ENCODE assay signal across 9 mouse cellular contexts in genomic region chr10:128438675-128439279, GRCm38 (mm10). TPM values are rescaled to one million over a fixed set of nuclear protein-coding genes. Genes with fewer than 3 reads are reported as not detected.
DNase-seq lines count a peak whose midpoint lies in the region; ATAC-seq and TF ChIP-seq lines count a peak whose summit lies in the region.
"Had no signal": no experiment of that assay in that cellular context is flagged by ENCODE, and none has a peak within 500 bp of the region (broad histone marks: within the 10 kb centered on the region; RNA-seq: fewer than 3 reads in every experiment).

No protein-coding gene starts in this region.

- no peak for TF ChIP-seq EP300 in heart, adult 2 months (IDR thresholded peaks at IDR 0.05; ENCODE audit: insufficient read depth, low read depth, low read length)

- no peak overlapping the region for H3K9ac ChIP-seq in heart, adult 2 months (ENCODE audit: low read depth, low read length)
- H3K9ac ChIP-seq: limb, embryonic 12.5 days had no signal

- TF ChIP-seq CTCF in heart, adult 2 months (IDR thresholded peaks at IDR 0.05) = no peak

- WGBS in heart, adult 2 months = 47% methylated on average over 10 of the region's 10 CpGs
- WGBS in heart, embryonic 10.5 days = 73% methylated on average over 10 of the region's 10 CpGs

- peaks cover 8% of the 10 kb centered on the region for H3K4me1 ChIP-seq in heart, adult 2 months (ENCODE audit: control insufficient read depth, insufficient read depth, low read length)
- peaks cover 13% of the 10 kb centered on the region; the same call in 1 of the 2 replicates for H3K4me1 ChIP-seq in heart, embryonic 10.5 days
- H3K4me1 ChIP-seq: limb, embryonic 12.5 days had no signal

- intact Hi-C loops in heart, adult 2 months (cut with DNase I) = no loop called here

- ATAC-seq in hematopoietic stem cell, adult 5-6 weeks (replicated peaks in 1 of 2; ENCODE audit: insufficient read depth in 1 of 2, low FRiP score in 2 of 2, low TSS enrichment in 1 of 2, low read depth in 1 of 2, poor library complexity in 2 of 2, severe bottlenecking in 2 of 2) = peak; percentile 48 to 54; a peak in 2 of 4 replicates
- no peak for ATAC-seq in erythroblast, adult 5-6 weeks (replicated peaks; ENCODE audit: low FRiP score, poor library complexity, severe bottlenecking)

- no peaks in the 10 kb centered on the region for H3K9me3 ChIP-seq in heart, embryonic 10.5 days
- H3K9me3 ChIP-seq: limb, embryonic 12.5 days had no signal

- no peaks in the 10 kb centered on the region for H3K27me3 ChIP-seq in heart, adult 2 months (ENCODE audit: control insufficient read depth, insufficient read depth, low read length)
- no peaks in the 10 kb centered on the region for H3K27me3 ChIP-seq in heart, embryonic 10.5 days (ENCODE audit: insufficient read depth, poor library complexity, severe bottlenecking)
- H3K27me3 ChIP-seq: limb, embryonic 12.5 days had no signal

- no peaks in the 10 kb centered on the region; the same call in 1 of the 2 replicates for H3K36me3 ChIP-seq in heart, adult 2 months (ENCODE audit: control insufficient read depth, insufficient read depth, low read length)
- peaks cover 82% of the 10 kb centered on the region for H3K36me3 ChIP-seq in heart, embryonic 10.5 days

- no peak for TF ChIP-seq POLR2A in heart, adult 2 months (IDR thresholded peaks at IDR 0.05; ENCODE audit: insufficient read depth, low read depth, low read length)

- peak overlapping the region; percentile 40 for H3K27ac ChIP-seq in heart, adult 2 months
- no peak overlapping the region for H3K27ac ChIP-seq in heart, embryonic 10.5 days

- DNase-seq in heart, adult 2 months = peak; percentile 35 to 46
- DNase-seq in heart, embryonic 10.5 days (ENCODE audit: low spot score) = no peak
- peak; percentile 75 to 79 for DNase-seq in B cell, adult 2 months
- peak; percentile 69 for DNase-seq in lung, postnatal 36 days
- DNase-seq in urinary bladder, postnatal 4 days (ENCODE audit: low spot score in 2 of 2) = no peak
- no peak for DNase-seq in adrenal gland, adult 18-20 months (ENCODE audit: low spot score in 2 of 2)

- H3K4me3 ChIP-seq in heart, adult 2 months = no peak overlapping the region
- no peak overlapping the region for H3K4me3 ChIP-seq in heart, embryonic 10.5 days
- H3K4me3 ChIP-seq: limb, embryonic 12.5 days had no signal

- H3K79me2 ChIP-seq in heart, adult 2 months (replicated peaks; ENCODE audit: control insufficient read depth, insufficient read depth, low read length) = no peaks in the 10 kb centered on the region

RNA-seq across cellular contexts. Expression of gene Smarcc2, which starts 20.3 kb away (rescaled TPM):
- 10 to 100 TPM; 75.5 to 77.6 TPM for total RNA-seq in heart, adult 2 months (2021)
- 49.1 and 61.1 TPM in 2 replicates for polyA plus RNA-seq in heart, adult 2 months (2012; rRNA removed)
- 66.0 and 68.7 TPM in 2 replicates for polyA plus RNA-seq in heart, embryonic 10.5 days (2016; fragmentation: Nextera tagmentation; extraction: Ambion mirVana)
- 83.2 and 92.7 TPM in 2 replicates for total RNA-seq in hematopoietic stem cell, adult 5-6 weeks (2017)
- total RNA-seq in erythroblast, adult 5-6 weeks (2015; ENCODE audit: low replicate concordance) = 22.1 and 31.6 TPM in 2 replicates
- 29.0 and 34.7 TPM in 2 replicates for total RNA-seq in erythroblast, adult 5-6 weeks (2017; ENCODE audit: low replicate concordance)
- total RNA-seq in adrenal gland, adult 18-20 months (2021) = 100 to 1,000 TPM; 113 to 116 TPM

RNA-seq across cellular contexts. Expression of gene Rnf41, which starts 27.3 kb away (rescaled TPM):
- 10 to 100 TPM; 15.8 to 16.9 TPM for total RNA-seq in heart, adult 2 months (2021)
- polyA plus RNA-seq in heart, adult 2 months (2012; rRNA removed) = 12.5 and 17.8 TPM in 2 replicates
- polyA plus RNA-seq in heart, embryonic 10.5 days (2016; fragmentation: Nextera tagmentation; extraction: Ambion mirVana) = 31.0 and 34.3 TPM in 2 replicates
- 18.4 and 20.7 TPM in 2 replicates for total RNA-seq in hematopoietic stem cell, adult 5-6 weeks (2017)
- total RNA-seq in erythroblast, adult 5-6 weeks (2015; ENCODE audit: low replicate concordance) = 2.9 and 4.6 TPM in 2 replicates
- 2.9 and 3.3 TPM in 2 replicates for total RNA-seq in erythroblast, adult 5-6 weeks (2017; ENCODE audit: low replicate concordance)
- 10 to 100 TPM; 40.0 to 42.2 TPM for total RNA-seq in adrenal gland, adult 18-20 months (2021)

RNA-seq across cellular contexts. Expression of gene Nabp2, which starts 27.5 kb away (rescaled TPM):
- total RNA-seq in heart, adult 2 months (2021) = 10 to 100 TPM; 45.2 to 48.2 TPM
- polyA plus RNA-seq in heart, adult 2 months (2012; rRNA removed) = 25.0 and 25.1 TPM in 2 replicates
- polyA plus RNA-seq in heart, embryonic 10.5 days (2016; fragmentation: Nextera tagmentation; extraction: Ambion mirVana) = 76.5 and 87.9 TPM in 2 replicates
- total RNA-seq in hematopoietic stem cell, adult 5-6 weeks (2017) = 57.0 and 106 TPM in 2 replicates
- total RNA-seq in erythroblast, adult 5-6 weeks (2015; ENCODE audit: low replicate concordance) = 11.1 and 20.1 TPM in 2 replicates
- total RNA-seq in erythroblast, adult 5-6 weeks (2017; ENCODE audit: low replicate concordance) = 7.4 and 15.2 TPM in 2 replicates
- 10 to 100 TPM; 74.3 to 75.2 TPM for total RNA-seq in adrenal gland, adult 18-20 months (2021)

RNA-seq across cellular contexts. Expression of gene Slc39a5, which starts 37.7 kb away (rescaled TPM):
- total RNA-seq in heart, adult 2 months (2021) = not detected
- not detected in 2 replicates for polyA plus RNA-seq in heart, adult 2 months (2012; rRNA removed)
- polyA plus RNA-seq in heart, embryonic 10.5 days (2016; fragmentation: Nextera tagmentation; extraction: Ambion mirVana) = 0.07 and 2.4 TPM in 2 replicates
- total RNA-seq in hematopoietic stem cell, adult 5-6 weeks (2017) = not detected in 2 replicates
- not detected in 2 replicates for total RNA-seq in erythroblast, adult 5-6 weeks (2015; ENCODE audit: low replicate concordance)
- total RNA-seq in erythroblast, adult 5-6 weeks (2017; ENCODE audit: low replicate concordance) = not detected in 2 replicates
- under 1 TPM in 1 of 2 experiments, not detected in 1; 0.16 TPM for total RNA-seq in adrenal gland, adult 18-20 months (2021)
- polyA plus RNA-seq: limb, embryonic 12.5 days had no signal

RNA-seq across cellular contexts. Expression of gene Myl6, which starts 55.2 kb away (rescaled TPM):
- total RNA-seq in heart, adult 2 months (2021) = 100 to 1,000 TPM; 242 to 302 TPM
- polyA plus RNA-seq in heart, adult 2 months (2012; rRNA removed) = 379 and 468 TPM in 2 replicates
- 1,508 and 1,550 TPM in 2 replicates for polyA plus RNA-seq in heart, embryonic 10.5 days (2016; fragmentation: Nextera tagmentation; extraction: Ambion mirVana)
- 988 and 1,295 TPM in 2 replicates for total RNA-seq in hematopoietic stem cell, adult 5-6 weeks (2017)
- total RNA-seq in erythroblast, adult 5-6 weeks (2015; ENCODE audit: low replicate concordance) = 410 and 475 TPM in 2 replicates
- total RNA-seq in erythroblast, adult 5-6 weeks (2017; ENCODE audit: low replicate concordance) = 558 TPM in 2 replicates
- 100 to 1,000 TPM; 816 to 933 TPM for total RNA-seq in adrenal gland, adult 18-20 months (2021)

Comparison
In these comparisons a context has a peak if more than half of its experiments do, and no peak if none do; other contexts are left out.
1. DNase-seq: peak in heart, adult 2 months (2 of 2), B cell, adult 2 months (2 of 2) and lung, postnatal 36 days (single experiment); none in heart, embryonic 10.5 days (single experiment), urinary bladder, postnatal 4 days (0 of 2) and adrenal gland, adult 18-20 months (0 of 2).